Mouse (Mus musculus) kidney, postnatal 4 days (tissue): ENCODE measurements at regions not wholly inside any gene's neighbourhood (a gene's known extent, or its start where the extent isn't known, plus 50 kb on each side); places are given as distances from the start of the nearest gene placed in this dataset.
"Not testable (repeated sequence)": the region's sequence is repeated elsewhere in the genome, so short reads cannot be mapped to it uniquely, and the experiment has no call there.

ENCODE experiments used
- DNase-seq, 2 experiments: peaks; one replicate each; pipeline ENCODE4 v3.0.0; 2021; ENCODE audit warnings: mixed read lengths in 2 of 2

GRCm38 (mm10) chr7:70300516-70300915, 66.0 kb downstream of the Nr2f2 start:
- DNase-seq, result peak; percentile 41 to 68

- no peak for DNase-seq
Measured at GRCm38 (mm10) chr7:70291431-70291830, 75.1 kb downstream of the Nr2f2 start.

GRCm38 (mm10) chr7:70290733-70291320, 75.7 kb downstream of the Nr2f2 start:
- no peak for DNase-seq

GRCm38 (mm10) chr7:70290277-70290676, 76.3 kb downstream of the Nr2f2 start:
- no peak for DNase-seq

DNA sequence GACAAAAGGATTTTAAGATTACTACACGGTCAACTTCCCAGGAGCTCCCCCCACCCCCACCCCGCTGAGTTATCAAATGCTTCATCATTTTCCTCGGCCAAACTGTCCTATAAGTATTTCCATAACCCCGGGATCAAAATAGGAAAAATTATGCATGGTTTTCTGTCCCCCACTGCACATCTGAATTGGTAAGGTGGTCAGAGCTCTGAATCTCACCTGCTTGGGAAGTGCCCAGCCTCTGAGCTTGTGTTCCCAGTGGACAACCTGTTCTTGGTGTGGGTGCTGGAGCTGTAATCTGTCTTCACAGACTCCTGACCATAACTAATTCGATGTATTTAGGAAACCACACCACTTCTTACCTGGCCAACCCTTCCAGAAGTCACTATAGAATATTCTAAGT, 77.9 kb downstream of the Nr2f2 start:
- DNase-seq, result no peak

DNA sequence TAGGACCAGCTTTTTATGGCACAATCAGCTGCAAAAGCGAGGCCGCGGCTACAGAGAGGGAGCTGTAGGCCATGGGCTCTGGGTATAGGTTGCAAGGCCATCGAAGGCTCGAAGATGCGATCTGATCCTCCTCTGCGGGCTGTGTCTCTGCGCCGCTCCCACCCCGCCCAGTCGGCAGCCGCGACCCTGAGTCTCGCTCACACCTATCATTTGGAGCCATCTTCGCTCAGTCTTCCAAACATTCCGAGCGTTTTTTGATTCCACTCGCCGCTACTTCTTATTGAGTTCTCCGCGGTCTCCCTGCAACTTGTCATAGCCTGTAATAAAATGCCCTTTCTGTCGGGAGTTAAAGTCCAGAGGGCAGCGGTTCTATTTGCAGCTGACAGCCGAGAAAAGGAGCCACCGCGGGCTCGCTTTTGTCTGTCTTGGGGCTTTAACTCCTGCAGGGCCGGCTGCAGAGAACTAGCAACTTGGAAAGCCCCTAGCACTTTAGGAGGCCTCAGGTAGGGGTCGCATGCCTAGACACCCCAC, 78.6 kb downstream of the Nr2f2 start:
- peak; percentile 22 to 51 for DNase-seq

GRCm38 (mm10) chr7:70286836-70287355, 79.6 kb downstream of the Nr2f2 start:
- DNase-seq, result peak; percentile 6 to 10

- no peak for DNase-seq
Measured at GRCm38 (mm10) chr7:70285344-70285743, 81.2 kb downstream of the Nr2f2 start.

DNA sequence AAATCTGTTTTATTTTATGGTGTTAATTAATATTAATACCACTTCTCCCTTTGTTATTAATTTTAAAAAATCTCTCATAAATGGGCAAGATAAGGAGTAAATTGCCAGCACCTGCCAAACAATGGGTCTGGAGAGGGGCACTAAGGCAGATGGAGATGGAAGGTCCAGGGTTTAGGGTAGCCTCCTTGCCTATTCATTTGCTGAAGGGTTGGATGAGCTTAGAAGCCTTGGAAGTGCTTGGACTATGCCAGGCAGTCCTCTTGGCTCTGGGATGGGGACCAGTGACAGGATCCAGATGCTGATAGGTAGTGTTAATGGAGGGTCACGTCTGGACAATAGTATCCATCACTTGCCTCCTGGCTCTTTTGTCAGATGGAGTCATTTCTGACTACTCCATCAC, 82.7 kb downstream of the Nr2f2 start:
- DNase-seq, result no peak

DNA sequence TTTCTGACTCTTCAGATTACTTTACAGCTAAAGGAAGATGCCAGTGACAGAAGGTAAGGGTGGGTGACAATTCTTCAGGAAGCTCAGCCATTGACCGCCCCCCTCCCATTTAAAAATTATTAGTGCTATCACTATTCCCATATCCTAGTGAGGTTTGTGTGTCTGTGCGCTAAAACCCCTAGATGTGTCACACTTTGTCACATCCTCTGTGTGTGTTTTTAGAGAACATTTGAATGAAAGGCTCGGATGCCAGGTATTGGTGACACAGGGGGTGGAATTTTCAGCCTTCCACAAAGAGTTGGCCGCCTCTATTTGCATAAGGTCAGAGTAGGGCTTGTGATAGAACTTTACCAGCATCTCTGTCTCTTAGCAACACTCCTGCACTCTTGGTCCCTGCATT, 83.4 kb downstream of the Nr2f2 start:
- no peak for DNase-seq

DNA sequence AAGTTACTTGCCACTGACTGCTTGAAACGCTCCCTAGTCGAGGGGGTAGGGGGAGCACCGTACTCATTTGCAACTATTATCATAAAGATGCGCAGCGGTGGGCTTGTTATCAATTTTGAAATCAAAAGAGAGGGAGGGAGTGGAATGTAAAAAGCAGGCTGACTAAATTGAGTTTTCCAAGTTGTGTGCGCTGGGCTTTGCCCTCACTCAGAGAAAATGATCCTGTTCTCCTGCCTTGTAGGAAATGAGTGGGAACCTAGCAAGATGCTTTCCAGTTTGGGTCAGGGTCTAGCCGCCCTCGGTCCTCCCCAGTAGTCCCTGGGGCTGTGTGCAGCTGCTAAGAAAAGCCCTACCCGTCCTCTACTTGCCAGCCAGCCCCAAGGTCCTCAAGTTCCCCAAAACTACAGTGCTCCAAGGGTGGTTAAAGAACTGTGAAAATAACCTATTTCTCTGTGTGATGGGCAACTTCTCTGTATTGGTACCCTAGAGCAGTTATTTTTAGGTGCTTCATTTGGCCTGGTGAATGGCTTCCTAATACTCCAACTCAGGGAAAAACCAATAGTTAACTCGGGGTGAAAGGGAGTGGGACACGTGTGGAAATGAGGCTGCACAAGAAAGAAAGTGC, 84.5 kb downstream of the Nr2f2 start:
- DNase-seq, result no peak

- peak; percentile 25 to 43 for DNase-seq
Measured at GRCm38 (mm10) chr7:70281381-70281750, 85.2 kb downstream of the Nr2f2 start.

- peak; percentile 34 to 65 for DNase-seq
Measured at GRCm38 (mm10) chr7:70280643-70281380, 85.7 kb downstream of the Nr2f2 start.

DNA sequence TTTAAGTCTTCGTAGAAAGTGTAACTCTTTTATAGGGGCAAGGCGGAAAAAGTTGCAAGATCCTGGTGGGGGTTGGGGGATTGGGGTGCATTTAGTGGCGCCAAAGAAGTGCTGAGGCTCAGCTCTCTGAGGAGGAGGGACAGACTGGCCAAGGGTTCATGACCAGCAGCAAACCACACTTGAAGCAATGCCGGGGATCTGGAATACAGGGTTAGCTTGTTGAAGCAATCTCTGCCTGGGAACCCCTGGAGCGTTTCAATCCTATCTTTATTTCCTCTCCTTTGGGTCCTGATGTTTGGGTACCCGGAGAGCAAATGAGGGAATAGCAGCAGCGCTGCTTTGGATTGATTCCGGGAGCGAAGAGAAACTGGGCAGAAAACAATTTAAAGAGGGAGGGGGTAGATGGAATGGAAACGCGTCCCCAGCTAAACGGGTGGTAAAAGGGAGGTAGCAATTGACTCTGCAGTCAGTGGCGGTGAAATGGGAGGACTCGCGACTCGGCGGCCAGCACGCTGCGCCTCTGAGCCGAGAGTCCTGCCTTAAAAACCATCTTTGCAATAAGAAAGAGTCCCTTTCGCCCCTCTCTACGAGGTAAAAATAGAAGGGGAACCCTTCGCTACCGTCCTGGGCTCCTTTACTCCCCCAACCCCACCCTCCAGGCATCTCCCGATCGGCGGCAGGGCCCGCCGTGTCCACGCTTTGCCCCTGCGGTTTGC, 86.5 kb downstream of the Nr2f2 start:
- peak; percentile 22 to 46 for DNase-seq

GRCm38 (mm10) chr7:70279101-70279500, 87.4 kb downstream of the Nr2f2 start:
- DNase-seq, result no peak

DNA sequence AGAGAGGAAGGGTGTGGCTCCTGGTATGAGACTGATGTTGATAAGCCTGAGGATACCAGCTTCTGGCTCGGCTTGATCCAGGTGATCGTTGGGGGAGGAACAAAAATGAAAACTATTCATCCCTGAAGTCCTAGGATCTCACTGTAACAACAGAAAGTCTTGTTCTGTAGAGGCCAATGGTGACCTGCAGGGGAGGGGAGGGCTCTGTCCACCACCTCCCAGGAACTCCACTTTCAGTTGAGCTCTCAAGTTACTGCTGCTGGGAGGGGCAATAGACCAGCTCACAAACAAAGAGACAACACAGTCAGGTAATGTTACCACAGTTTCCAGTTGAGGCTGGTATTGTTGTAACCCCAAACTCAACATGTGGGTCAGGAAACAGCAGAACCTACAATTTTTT, 90.5 kb downstream of the Nr2f2 start:
- no peak for DNase-seq

DNA sequence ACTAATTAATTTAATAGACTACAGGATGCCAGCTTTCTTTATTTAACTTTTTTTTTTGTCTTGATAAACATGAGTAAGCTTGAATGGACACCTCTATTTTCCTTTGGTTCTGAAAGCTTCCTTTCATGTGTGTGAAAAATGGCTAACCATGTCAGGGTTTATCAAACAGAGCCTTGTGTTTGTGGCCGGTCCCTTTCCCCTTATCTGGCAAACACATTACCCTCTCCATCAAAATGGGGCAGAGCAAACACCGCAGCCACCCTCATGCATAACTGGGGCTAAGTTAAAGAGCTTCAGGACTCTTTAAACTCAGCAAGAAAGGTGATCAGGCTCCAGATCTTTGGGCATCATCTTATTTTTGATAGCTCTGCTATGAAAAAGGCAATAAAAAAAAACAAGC, 92.2 kb downstream of the Nr2f2 start:
- DNase-seq, result no peak

- DNase-seq, result no peak
Measured at GRCm38 (mm10) chr7:70267075-70267474, 99.5 kb downstream of the Nr2f2 start.

GRCm38 (mm10) chr7:70256806-70257205, 109.7 kb downstream of the Nr2f2 start:
- DNase-seq, result no peak

- DNase-seq, result no peak
Measured at GRCm38 (mm10) chr7:70255072-70255471, 111.5 kb downstream of the Nr2f2 start.

GRCm38 (mm10) chr7:70253275-70253674, 113.3 kb downstream of the Nr2f2 start:
- DNase-seq, result no peak

GRCm38 (mm10) chr7:70239059-70239458, 127.5 kb downstream of the Nr2f2 start:
- not testable (repeated sequence) for DNase-seq

DNA sequence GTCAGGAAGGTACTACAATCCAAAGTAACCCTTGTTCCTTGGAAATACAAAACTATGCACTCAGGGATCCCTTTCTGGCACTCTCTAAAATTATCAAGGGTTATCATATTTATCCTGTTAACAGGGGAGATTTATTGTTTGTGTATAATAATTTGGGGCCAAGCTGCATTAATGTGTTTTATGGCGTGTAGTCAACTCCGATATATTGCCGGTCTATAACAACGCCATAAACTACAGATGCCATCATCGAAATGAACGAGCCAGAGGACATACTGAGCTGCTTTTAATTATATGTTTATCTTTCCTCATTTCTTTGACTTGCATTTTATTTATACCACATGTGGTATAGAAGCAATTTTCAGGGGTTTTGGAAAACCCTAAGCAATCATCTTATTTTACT, 147.2 kb downstream of the Nr2f2 start:
- no peak for DNase-seq
